Mouse (Mus musculus) thymus, adult 2 months (tissue): ENCODE results near the gene Mrpl2. TPM values are rescaled to one million over a fixed set of nuclear protein-coding genes. Genes with fewer than 3 reads are reported as not detected.

ENCODE experiments used
- DNase-seq: peaks from one replicate; pipeline ENCODE4 v3.0.0; 2021
- H3K27ac ChIP-seq: fragments of 200-500 bp; 2 replicates; pipeline ENCODE4 v1.5.1; 2012; ENCODE audit warnings: low read length, control low read depth; ENCODE audit not compliant: control insufficient read depth, insufficient read depth
- H3K27me3 ChIP-seq: fragments of 200-500 bp; 2 replicates; pipeline ENCODE4 v1.6.1; 2012; ENCODE audit warnings: mild to moderate bottlenecking, low read length, moderate library complexity, mixed read lengths; ENCODE audit not compliant: control insufficient read depth, insufficient read depth
- H3K36me3 ChIP-seq: fragments of 200-500 bp; 2 replicates; pipeline ENCODE4 v1.6.1; 2012; ENCODE audit warnings: mild to moderate bottlenecking, low read length, moderate library complexity; ENCODE audit not compliant: control insufficient read depth, insufficient read depth
- H3K4me1 ChIP-seq: fragments of 200-500 bp; replicated peaks from 2 replicates; pipeline ENCODE4 v1.6.1; 2012; ENCODE audit warnings: low read length; ENCODE audit not compliant: control insufficient read depth, insufficient read depth
- H3K4me3 ChIP-seq: fragments of 200-500 bp; 2 replicates; pipeline ENCODE4 v1.5.1; 2012; ENCODE audit warnings: mild to moderate bottlenecking, low read length, control low read depth, moderate library complexity; ENCODE audit not compliant: control insufficient read depth, insufficient read depth
- CTCF ChIP-seq: fragments of 200-500 bp; IDR thresholded peaks from 2 replicates; pipeline ENCODE4 v1.5.1; 2012; ENCODE audit warnings: mild to moderate bottlenecking, control low read depth, low read length, moderate library complexity, borderline replicate concordance; ENCODE audit not compliant: control insufficient read depth, poor library complexity, insufficient read depth; ENCODE audit errors: extremely low read depth
- POLR2A ChIP-seq: fragments of 200-500 bp; IDR thresholded peaks from 2 replicates; pipeline ENCODE4 v1.6.1; 2012; ENCODE audit warnings: mild to moderate bottlenecking, low read length, control low read depth, moderate library complexity; ENCODE audit not compliant: control insufficient read depth, poor library complexity, insufficient read depth; ENCODE audit errors: extremely low read depth
- WGBS: fragments of 180-500 bp; shearing (Covaris S2); methylation state at CpG from one replicate; pipeline ENCODE4 v1.1.7; 2018; 5-methylcytosine and 5-hydroxymethylcytosine counted together
- polyA plus RNA-seq: library from polyadenylated mRNA; depleted of rRNA; stranded (reverse); fragments of >200 nt; gene quantifications from 2 replicates; pipeline ENCODE4 v1.2.3, GENCODE M21; 2012; rRNA removed

The Mrpl2 gene
- 68.3 and 91.0 TPM in 2 replicates for polyA plus RNA-seq

- WGBS, result under 1% methylated on average over 53 of the region's 53 CpGs
- H3K27me3 ChIP-seq, result no peaks in the 10 kb centered on the region
- H3K27ac ChIP-seq, result no peak within 1 kb of the TSS
- no peaks in the 10 kb centered on the region for H3K36me3 ChIP-seq
- TF ChIP-seq CTCF (no peak), POLR2A (peak; percentile 83)
- peak; percentile 99 for DNase-seq
- H3K4me1 ChIP-seq, result peaks cover 12% of the 10 kb centered on the region
- peak within 1 kb of the TSS; percentile 72 for H3K4me3 ChIP-seq
These were observed at the start of gene Mrpl2, which contains the start of gene Klc4 for GRCm38 (mm10) chr17:46645561-46646321. TSS of gene Mrpl2 (plus strand) at chr17:46646229. TSS of gene Klc4 (minus strand) at chr17:46646022.

- no peak for TF ChIP-seq POLR2A
- no peak for TF ChIP-seq CTCF
- Histone ChIP-seq H3K4me3 (no peak overlapping the region), H3K27ac (no peak overlapping the region), H3K27me3 (no peaks in the 10 kb centered on the region), H3K36me3 (no peaks in the 10 kb centered on the region), H3K4me1 (no peaks in the 10 kb centered on the region)
- DNase-seq, result no peak
- 88% methylated on average over 11 of the region's 11 CpGs for WGBS
These were observed 48.1 kb upstream of the Mrpl2 start for GRCm38 (mm10) chr17:46597956-46598355.

GRCm38 (mm10) chr17:46598963-46599362 is 47.1 kb upstream of the Mrpl2 start:
- Histone ChIP-seq H3K27me3 (no peaks in the 10 kb centered on the region), H3K4me3 (no peak overlapping the region), H3K27ac (no peak overlapping the region), H3K36me3 (no peaks in the 10 kb centered on the region), H3K4me1 (no peaks in the 10 kb centered on the region)
- 93% methylated on average over 4 of the region's 4 CpGs for WGBS
- DNase-seq, result no peak
- no peak for TF ChIP-seq POLR2A
- no peak for TF ChIP-seq CTCF

- Histone ChIP-seq H3K4me3 (no peak overlapping the region), H3K27me3 (no peaks in the 10 kb centered on the region), H3K27ac (no peak overlapping the region), H3K4me1 (no peaks in the 10 kb centered on the region), H3K36me3 (no peaks in the 10 kb centered on the region)
- no peak for DNase-seq
- 97% methylated on average over 2 of the region's 2 CpGs for WGBS
- TF ChIP-seq CTCF (no peak), POLR2A (no peak)
These were observed 45.5 kb upstream of the Mrpl2 start for GRCm38 (mm10) chr17:46600569-46600968.

GRCm38 (mm10) chr17:46602212-46602611 is 43.8 kb upstream of the Mrpl2 start:
- Histone ChIP-seq H3K4me3 (no peak overlapping the region), H3K27ac (no peak overlapping the region), H3K4me1 (no peaks in the 10 kb centered on the region), H3K36me3 (no peaks in the 10 kb centered on the region), H3K27me3 (no peaks in the 10 kb centered on the region)
- TF ChIP-seq POLR2A (no peak), CTCF (no peak)
- WGBS, result 18% methylated on average over 9 of the region's 9 CpGs
- no peak for DNase-seq

- 97% methylated on average over 4 of the region's 4 CpGs for WGBS
- Histone ChIP-seq H3K27me3 (no peaks in the 10 kb centered on the region), H3K4me3 (no peak overlapping the region), H3K27ac (no peak overlapping the region), H3K36me3 (no peaks in the 10 kb centered on the region), H3K4me1 (no peaks in the 10 kb centered on the region)
- TF ChIP-seq CTCF (no peak), POLR2A (no peak)
- no peak for DNase-seq
These were observed 42.8 kb upstream of the Mrpl2 start for GRCm38 (mm10) chr17:46603229-46603628.

GRCm38 (mm10) chr17:46605126-46605525 is 40.9 kb upstream of the Mrpl2 start:
- H3K36me3 ChIP-seq, result no peaks in the 10 kb centered on the region
- DNase-seq, result no peak
- H3K27ac ChIP-seq, result no peak overlapping the region
- H3K27me3 ChIP-seq, result no peaks in the 10 kb centered on the region
- 96% methylated on average over 5 of the region's 5 CpGs for WGBS
- peaks cover 3% of the 10 kb centered on the region; the same call in 1 of the 2 replicates for H3K4me1 ChIP-seq
- TF ChIP-seq POLR2A, result no peak
- no peak for TF ChIP-seq CTCF
- no peak overlapping the region for H3K4me3 ChIP-seq
